Mouse (Mus musculus): ENCODE data around the gene Gm12800. TPM values are rescaled to one million over a fixed set of nuclear protein-coding genes. Genes with fewer than 3 reads are reported as not detected.

Gene Gm12800
- polyA plus RNA-seq (2014; fragmentation: Illumina TruSeq; extraction: RNeasy Lipid Tissue Mini Kit (QIAGEN cat#74804); ENCODE audit: insufficient read depth, low read depth, low replicate concordance), result not detected

GRCm38 (mm10) chr4:101908821-101909220 lies at the start of gene Gm12800:
TSS of gene Gm12800 (plus strand) at chr4:101909121.

DNA sequence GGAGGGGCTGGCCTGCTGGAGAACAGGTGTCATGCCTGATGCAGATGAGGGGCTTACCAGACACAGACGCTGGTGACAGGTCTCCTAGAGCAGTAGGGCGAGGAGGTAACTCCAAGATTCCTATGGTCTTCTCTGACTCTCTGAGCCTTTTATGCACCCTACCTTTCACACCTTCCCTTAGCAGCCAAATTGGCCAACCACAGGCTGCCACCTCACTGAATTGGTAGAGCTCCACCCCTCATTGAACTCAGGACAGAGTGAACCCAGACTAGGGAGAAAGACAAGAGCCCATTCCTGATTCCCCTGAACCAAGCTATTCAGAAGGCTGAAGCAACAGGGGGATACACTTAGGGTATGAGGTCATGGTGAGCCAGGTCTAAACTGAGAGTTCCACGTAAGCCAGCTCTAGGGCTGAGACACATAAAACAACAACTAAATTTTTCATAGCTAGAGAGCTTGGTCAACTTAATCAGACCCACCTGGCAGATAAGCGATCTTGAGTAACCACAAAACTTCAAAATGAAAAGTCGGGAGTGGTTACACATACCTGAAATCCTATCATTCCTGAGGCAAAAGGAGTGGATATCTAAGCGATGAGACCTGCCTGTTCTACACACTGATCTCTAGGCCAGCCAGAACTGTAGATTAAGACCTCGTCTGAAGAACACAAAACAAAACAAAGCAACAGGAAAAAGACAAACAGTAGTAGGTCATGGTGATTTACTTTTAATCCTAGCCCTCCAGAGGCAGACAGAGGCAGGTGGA lies 15.1 kb upstream of the Gm12800 start, which contains the start of gene C130073F10Rik:
C130073F10Rik (minus strand) TSS at position 134 of the 765 bp plus-strand sequence.

DNA sequence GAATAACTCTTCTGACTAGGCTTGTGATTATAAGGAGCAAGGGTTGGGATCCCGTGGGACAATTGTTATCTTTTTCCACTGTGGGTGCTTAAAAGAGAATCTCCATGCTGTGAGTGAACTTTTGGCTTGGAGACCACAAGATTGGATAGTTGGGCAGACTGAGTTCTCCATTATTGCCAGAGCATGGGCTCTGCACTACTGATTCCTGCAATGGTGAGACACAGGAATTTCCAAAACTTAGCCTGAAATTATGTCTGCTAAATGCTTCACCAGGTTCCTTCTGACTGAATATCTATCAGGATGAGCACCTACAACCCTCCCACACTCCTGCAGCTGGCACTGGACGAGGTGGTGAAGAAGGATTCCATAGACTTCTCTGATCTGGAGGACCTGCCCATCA lies 31.2 kb downstream of the Gm12800 start, which contains the start of gene Gm12794:
Gm12794 (plus strand) TSS at position 301 of the 400 bp plus-strand sequence.

Other genes starting within 250 kb of the Gm12800 start
- gene Lepr, start 191.7 kb upstream of the Gm12800 start, polyA plus RNA-seq (2014; fragmentation: Illumina TruSeq; extraction: RNeasy Lipid Tissue Mini Kit (QIAGEN cat#74804); ENCODE audit: insufficient read depth, low read depth, low replicate concordance), result 18.2 TPM
- gene B020004J07Rik, start 65.1 kb upstream of the Gm12800 start, polyA plus RNA-seq (2014; fragmentation: Illumina TruSeq; extraction: RNeasy Lipid Tissue Mini Kit (QIAGEN cat#74804); ENCODE audit: insufficient read depth, low read depth, low replicate concordance), result not detected
- gene C130073F10Rik, start 15.3 kb upstream of the Gm12800 start, polyA plus RNA-seq (2014; fragmentation: Illumina TruSeq; extraction: RNeasy Lipid Tissue Mini Kit (QIAGEN cat#74804); ENCODE audit: insufficient read depth, low read depth, low replicate concordance), result not detected
- not detected for gene Gm12794, start 31.3 kb downstream of the Gm12800 start, polyA plus RNA-seq (2014; fragmentation: Illumina TruSeq; extraction: RNeasy Lipid Tissue Mini Kit (QIAGEN cat#74804); ENCODE audit: insufficient read depth, low read depth, low replicate concordance)
- gene Gm12790, start 71.9 kb downstream of the Gm12800 start, polyA plus RNA-seq (2014; fragmentation: Illumina TruSeq; extraction: RNeasy Lipid Tissue Mini Kit (QIAGEN cat#74804); ENCODE audit: insufficient read depth, low read depth, low replicate concordance), result not detected
- not detected for gene Gm12789, start 77.5 kb downstream of the Gm12800 start, polyA plus RNA-seq (2014; fragmentation: Illumina TruSeq; extraction: RNeasy Lipid Tissue Mini Kit (QIAGEN cat#74804); ENCODE audit: insufficient read depth, low read depth, low replicate concordance)
- gene Pde4b, start 178.4 kb downstream of the Gm12800 start, polyA plus RNA-seq (2014; fragmentation: Illumina TruSeq; extraction: RNeasy Lipid Tissue Mini Kit (QIAGEN cat#74804); ENCODE audit: insufficient read depth, low read depth, low replicate concordance), result 35.5 TPM